Mouse (Mus musculus) v-Abl transformed pro-B cells (cell line): Measurements from ENCODE around the gene Mrpl4.

ENCODE experiments used
- in situ Hi-C, 2 experiments: fragments of 400-800 bp; cut with MboI; formaldehyde crosslinking; loops; one replicate each; pipeline ENCODE4 v1.15.1; 2025; ENCODE audit not compliant: unreplicated experiment in 2 of 2

Gene Mrpl4

GRCm38 (mm10) chr9:21002627-21003551, at the start of gene Mrpl4:
Gene Mrpl4 (plus strand): TSS chr9:21002738.
- in situ Hi-C loops = loop anchor here (5.0 to 10.0 kb wide), 3 partner anchors 86 to 142 kb away; partner anchors contain the start of gene Cdc37 (in 1 of the 2)

GRCm38 (mm10) chr9:20956989-20957388, 45.5 kb upstream of the Mrpl4 start:
- in situ Hi-C loops = no loop called here

GRCm38 (mm10) chr9:20959430-20959938, 43.1 kb upstream of the Mrpl4 start, which contains the start of gene Dnmt1:
Gene Dnmt1 (minus strand): TSS chr9:20959888.
- in situ Hi-C loops = no loop called here

GRCm38 (mm10) chr9:20961557-20961956, 41.0 kb upstream of the Mrpl4 start:
- in situ Hi-C loops = no loop called here

GRCm38 (mm10) chr9:20965606-20966005, 36.9 kb upstream of the Mrpl4 start:
- in situ Hi-C loops = no loop called here

GRCm38 (mm10) chr9:20966008-20966407, 36.5 kb upstream of the Mrpl4 start:
- in situ Hi-C loops = no loop called here

- in situ Hi-C loops = no loop called here
Observed at GRCm38 (mm10) chr9:20966747-20967146, 35.8 kb upstream of the Mrpl4 start.

- in situ Hi-C loops = no loop called here
Observed at GRCm38 (mm10) chr9:20971751-20972140, 30.8 kb upstream of the Mrpl4 start.

GRCm38 (mm10) chr9:20972141-20972992, 30.2 kb upstream of the Mrpl4 start:
- in situ Hi-C loops = no loop called here

- in situ Hi-C loops = no loop called here
Observed at GRCm38 (mm10) chr9:20973001-20973681, 29.4 kb upstream of the Mrpl4 start.

- in situ Hi-C loops = no loop called here
Observed at GRCm38 (mm10) chr9:20973682-20974075, 28.9 kb upstream of the Mrpl4 start.

- in situ Hi-C loops = no loop called here
Observed at GRCm38 (mm10) chr9:20975431-20976215, 26.9 kb upstream of the Mrpl4 start.

- in situ Hi-C loops = no loop called here
Observed at GRCm38 (mm10) chr9:20976216-20976960, 26.1 kb upstream of the Mrpl4 start, which contains the start of gene S1pr2. Gene S1pr2 (minus strand): TSS chr9:20976781.

- in situ Hi-C loops = no loop called here
Observed at GRCm38 (mm10) chr9:20976961-20977689, 25.4 kb upstream of the Mrpl4 start.

GRCm38 (mm10) chr9:20978409-20979095, 24.0 kb upstream of the Mrpl4 start:
- in situ Hi-C loops = no loop called here

- in situ Hi-C loops = no loop called here
Observed at GRCm38 (mm10) chr9:20979181-20979580, 23.4 kb upstream of the Mrpl4 start.

- in situ Hi-C loops = loop anchor here in 1 of 2 experiments (10.0 kb wide), 1 partner anchor 245 kb away; no protein-coding TSS in a partner anchor
Observed at GRCm38 (mm10) chr9:20979769-20980168, 22.8 kb upstream of the Mrpl4 start.
